Mouse (Mus musculus) liver, embryonic 14.5 days (tissue): Measurements from ENCODE around the gene B4galnt2.
A peak's percentile ranks its signal among the peaks of the same experiment; 100 is the strongest.

ENCODE experiments used
- CTCF ChIP-seq: IDR thresholded peaks from 2 replicates; pipeline ENCODE4 v1.5.1; 2016; ENCODE audit warnings: antibody characterized with exemption, low read depth, control low read depth
- EP300 ChIP-seq: IDR thresholded peaks from 2 replicates; pipeline ENCODE4 v1.6.1; 2016; ENCODE audit warnings: antibody characterized with exemption, low read depth

DNA sequence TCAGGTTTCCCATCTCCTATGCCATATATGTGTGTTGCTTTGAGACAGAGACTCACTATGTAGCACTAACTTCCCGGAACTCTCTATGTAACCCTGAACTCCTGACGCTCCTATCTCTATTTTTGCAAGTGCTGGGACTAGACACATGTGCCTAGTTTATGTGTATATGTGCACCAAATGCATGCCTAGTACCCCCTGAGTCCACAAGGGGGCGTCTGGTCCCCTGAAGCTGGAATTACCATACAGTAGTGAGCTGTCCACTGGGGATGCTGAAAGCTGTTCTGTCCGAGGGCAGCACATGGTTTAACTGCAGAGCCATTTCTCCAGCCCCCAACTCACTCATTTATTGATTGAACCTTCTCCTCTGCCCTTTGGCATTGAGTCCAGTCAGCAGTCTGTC, 11.7 kb upstream of the B4galnt2 start:
- peak; percentile 55 for TF ChIP-seq CTCF
- no peak for TF ChIP-seq EP300
